In genomic region chr8:125368341-125369035, GRCm38 (mm10) we compare ENCODE assay signal across 13 mouse cellular contexts.
DNase-seq lines count a peak whose midpoint lies in the region; ATAC-seq and TF ChIP-seq lines count a peak whose summit lies in the region.
"Had no signal": no experiment of that assay in that cellular context is flagged by ENCODE, and none has a peak within 500 bp of the region (broad histone marks: within the 10 kb centered on the region; RNA-seq: fewer than 3 reads in every experiment).

No protein-coding gene starts in this region.

- no peak overlapping the region for H3K4me3 ChIP-seq in lung, embryonic 14.5 days (ENCODE audit: low read depth, low read length)
- H3K4me3 ChIP-seq in myocyte: no peak overlapping the region
- no peak overlapping the region for H3K4me3 ChIP-seq in hindbrain, embryonic 16.5 days (ENCODE audit: low read length)
- H3K4me3 ChIP-seq: embryonic facial prominence, embryonic 13.5 days; layer of hippocampus, adult 2 months; neural tube, embryonic 13.5 days had no signal

- H3K79me2 ChIP-seq in myocyte (ENCODE audit: control insufficient read depth, insufficient read depth): no peaks in the 10 kb centered on the region

- H3K36me3 ChIP-seq in lung, embryonic 14.5 days (ENCODE audit: insufficient read depth): no peaks in the 10 kb centered on the region
- H3K36me3 ChIP-seq in myocyte (ENCODE audit: control insufficient read depth, insufficient read depth): no peaks in the 10 kb centered on the region
- H3K36me3 ChIP-seq in hindbrain, embryonic 16.5 days (ENCODE audit: control insufficient read depth, insufficient read depth, low read length): no peaks in the 10 kb centered on the region
- H3K36me3 ChIP-seq: embryonic facial prominence, embryonic 13.5 days; neural tube, embryonic 13.5 days had no signal

- WGBS in lung, embryonic 14.5 days: 31% methylated on average over 4 of the region's 4 CpGs
- WGBS in hindbrain, embryonic 16.5 days: 55% methylated on average over 4 of the region's 4 CpGs

- no peak for TF ChIP-seq POLR2A in myocyte (IDR thresholded peaks at IDR 0.05; ENCODE audit: insufficient read length, low read depth)

- H3K9me3 ChIP-seq in lung, embryonic 14.5 days (ENCODE audit: low read depth, low read length): no peaks in the 10 kb centered on the region
- no peaks in the 10 kb centered on the region for H3K9me3 ChIP-seq in hindbrain, embryonic 16.5 days (ENCODE audit: control insufficient read depth, low read length)
- H3K9me3 ChIP-seq: embryonic facial prominence, embryonic 13.5 days; neural tube, embryonic 13.5 days had no signal

- no peak for TF ChIP-seq CTCF in lung, embryonic 14.5 days (IDR thresholded peaks at IDR 0.05; ENCODE audit: low read depth)

- no peaks in the 10 kb centered on the region for H3K27me3 ChIP-seq in lung, embryonic 14.5 days (ENCODE audit: insufficient read depth, low read length)
- no peaks in the 10 kb centered on the region for H3K27me3 ChIP-seq in myocyte (ENCODE audit: control insufficient read depth, insufficient read depth, insufficient read length)
- H3K27me3 ChIP-seq in hindbrain, embryonic 16.5 days (replicated peaks; ENCODE audit: control insufficient read depth, insufficient read depth, low read length): no peaks in the 10 kb centered on the region
- H3K27me3 ChIP-seq: CH12.LX; embryonic facial prominence, embryonic 13.5 days had no signal

- no peak overlapping the region for H3K9ac ChIP-seq in lung, embryonic 14.5 days
- H3K9ac ChIP-seq in hindbrain, embryonic 16.5 days (ENCODE audit: low read depth, low read length): no peak overlapping the region
- H3K9ac ChIP-seq: embryonic facial prominence, embryonic 13.5 days; neural tube, embryonic 13.5 days had no signal

- peaks cover 10% of the 10 kb centered on the region for H3K4me1 ChIP-seq in lung, embryonic 14.5 days (ENCODE audit: insufficient read depth)
- H3K4me1 ChIP-seq in hindbrain, embryonic 16.5 days (ENCODE audit: control insufficient read depth, insufficient read depth, low read depth, low read length): peaks cover 7% of the 10 kb centered on the region

- no peak overlapping the region for H3ac ChIP-seq in myocyte (ENCODE audit: control insufficient read depth, insufficient read length)

- peak; percentile 15 for DNase-seq in lung, embryonic 14.5 days
- no peak for DNase-seq in lung, postnatal 10 days
- peak; percentile 71 to 86 for DNase-seq in heart, adult 18-20 months
- peak; percentile 71 for DNase-seq in heart, postnatal 4 days
- DNase-seq in left cerebral cortex, postnatal 10 days (ENCODE audit: extremely low spot score in 1 of 2, low spot score in 2 of 2): no peak
- no peak for DNase-seq in yolk sac, embryonic 10.5 days (ENCODE audit: low spot score)
- DNase-seq: liver had no signal

- intact Hi-C loops in left cerebral cortex, postnatal 10 days (cut with DNase I): no loop called here

- no peak for ATAC-seq in lung, embryonic 14.5 days (ENCODE audit: insufficient read depth)
- no peak for ATAC-seq in hindbrain, embryonic 16.5 days

- 0 out of 2 replicates have a peak overlapping the region, but pooled peaks have one; percentile 2 for H3K27ac ChIP-seq in lung, embryonic 14.5 days (ENCODE audit: low read depth)
- H3K27ac ChIP-seq in hindbrain, embryonic 16.5 days (ENCODE audit: low read depth, low read length): no peak overlapping the region
- H3K27ac ChIP-seq: embryonic facial prominence, embryonic 13.5 days; layer of hippocampus, adult 2 months; neural tube, embryonic 13.5 days had no signal

- no peak overlapping the region for H3K4me2 ChIP-seq in lung, embryonic 14.5 days
- H3K4me2 ChIP-seq in myocyte (ENCODE audit: low read depth): peak overlapping the region; percentile 9
- no peak overlapping the region for H3K4me2 ChIP-seq in hindbrain, embryonic 16.5 days (ENCODE audit: low read length)
- H3K4me2 ChIP-seq: embryonic facial prominence, embryonic 13.5 days; neural tube, embryonic 13.5 days had no signal

TF ChIP-seq in myocyte, 11 proteins besides CTCF, POLR2A, EP300 and RAD21:
- TF ChIP-seq REST (IDR thresholded peaks at IDR 0.05; ENCODE audit: insufficient read depth, insufficient read length) (no peak), CEBPB (IDR thresholded peaks at IDR 0.05; ENCODE audit: insufficient read depth, poor library complexity, severe bottlenecking) (no peak), TCF12 (IDR thresholded peaks at IDR 0.05; ENCODE audit: insufficient read depth, poor library complexity, severe bottlenecking) (no peak), E2F4 (IDR thresholded peaks at IDR 0.05; ENCODE audit: insufficient read depth) (no peak), MYOD1 (IDR thresholded peaks at IDR 0.05; ENCODE audit: control insufficient read depth in 1 of 3, insufficient read length in 2 of 3, low read depth in 2 of 3) (peak in 1 of 3 experiments; percentile 16), TCF3 (IDR thresholded peaks at IDR 0.05; ENCODE audit: insufficient read length, low read depth) (no peak), POLR2AphosphoS2 (IDR thresholded peaks at IDR 0.05; ENCODE audit: insufficient read length, low read depth) (no peak), MYOG (IDR thresholded peaks at IDR 0.05; ENCODE audit: control insufficient read depth in 1 of 3, insufficient read depth in 1 of 3, insufficient read length in 2 of 3, low read depth in 2 of 3) (peak in 1 of 3 experiments; percentile 21), SRF (IDR thresholded peaks at IDR 0.05; ENCODE audit: control insufficient read depth, insufficient read length, low read depth) (no peak), MAX (IDR thresholded peaks at IDR 0.05; ENCODE audit: low read depth) (no peak), USF1 (IDR thresholded peaks at IDR 0.05; ENCODE audit: low read depth) (no peak)

Comparison
In these comparisons a context has a peak if more than half of its experiments do, and no peak if none do; other contexts are left out.
1. DNase-seq: peak in lung, embryonic 14.5 days (single experiment), heart, adult 18-20 months (2 of 2) and heart, postnatal 4 days (single experiment); none in lung, postnatal 10 days (single experiment), left cerebral cortex, postnatal 10 days (0 of 2) and yolk sac, embryonic 10.5 days (single experiment).